Mouse (Mus musculus): ENCODE measurements at regions not wholly inside any gene's neighbourhood (a gene's known extent, or its start where the extent isn't known, plus 50 kb on each side); places are given as distances from the start of the nearest gene placed in this dataset.
A peak's percentile ranks its signal among the peaks of the same experiment; 100 is the strongest.

DNA sequence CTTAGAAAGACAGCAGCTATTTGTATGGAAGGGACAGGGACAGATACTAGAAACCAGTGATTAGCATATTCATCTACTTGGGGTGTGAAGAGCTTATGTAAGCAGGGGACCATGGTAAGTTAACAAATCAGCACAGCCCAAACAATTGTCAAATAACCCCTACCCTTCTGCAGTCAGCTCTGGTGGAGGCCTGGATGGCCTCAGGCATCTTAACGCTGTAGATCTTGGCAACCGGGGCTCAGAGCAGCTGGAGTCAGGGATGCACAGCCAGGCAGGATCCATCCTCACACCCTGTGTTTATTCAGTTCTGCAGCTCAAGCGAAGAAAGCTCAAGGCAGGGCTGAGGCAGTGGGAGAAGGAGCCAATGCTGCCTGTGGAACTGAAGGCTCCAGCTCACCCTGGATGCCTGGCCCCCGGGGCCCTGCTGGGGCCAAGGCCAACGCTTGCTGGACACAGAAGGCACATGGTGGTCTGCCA is 125.2 kb upstream of the Sulf2 start:
- WGBS: 45% methylated on average over 5 of the region's 5 CpGs
- no peak for ATAC-seq (ENCODE audit: low FRiP score, low read depth)

DNA sequence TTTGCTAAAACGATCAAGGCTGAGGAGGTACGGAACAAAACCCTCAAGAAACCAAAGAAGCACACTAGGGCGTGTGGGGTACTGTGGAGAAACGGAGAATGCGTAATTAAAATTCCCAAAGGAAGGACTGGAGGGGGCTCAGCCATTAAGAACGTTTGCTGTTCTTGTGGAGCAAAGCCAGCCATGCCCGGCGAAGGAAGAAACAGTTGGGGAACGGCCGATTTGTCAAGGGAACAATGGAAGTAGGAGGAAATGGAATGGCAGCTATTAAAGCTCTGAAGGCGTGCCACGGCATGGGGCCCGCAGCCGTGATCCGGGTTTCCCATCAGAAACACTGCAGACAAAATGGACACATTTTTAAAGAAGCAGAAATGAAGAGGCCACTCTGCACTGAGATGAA is 124.2 kb upstream of the Sulf2 start:
- H3K4me1 ChIP-seq (ENCODE audit: control insufficient read depth, insufficient read depth, low read length): no peaks in the 10 kb centered on the region
- no peak overlapping the region for H3K9ac ChIP-seq (ENCODE audit: low read depth, low read length, severe bottlenecking)
- no peaks in the 10 kb centered on the region for H3K36me3 ChIP-seq (ENCODE audit: control insufficient read depth, insufficient read depth, low read length)
- no peak overlapping the region for H3K4me3 ChIP-seq (replicated peaks; ENCODE audit: low read length)
- no peak for ATAC-seq (ENCODE audit: low FRiP score, low read depth)
- 88% methylated on average over 15 of the region's 15 CpGs for WGBS
- H3K27ac ChIP-seq (replicated peaks; ENCODE audit: low read depth, low read length): no peak overlapping the region
- DNase-seq (ENCODE audit: low spot score): no peak
- H3K9me3 ChIP-seq (ENCODE audit: control insufficient read depth, low read length): no peaks in the 10 kb centered on the region
- H3K4me2 ChIP-seq (replicated peaks; ENCODE audit: low read depth, low read length, severe bottlenecking): no peak overlapping the region
- no peaks in the 10 kb centered on the region for H3K27me3 ChIP-seq (ENCODE audit: control insufficient read depth, insufficient read depth, low read length)
- no peak for TF ChIP-seq POLR2A (IDR thresholded peaks at IDR 0.05; ENCODE audit: borderline replicate concordance, extremely low read depth, insufficient read depth, insufficient read length)

More for the DNA sequence above, 125.2 kb upstream of the Sulf2 start:
- no peak for DNase-seq (ENCODE audit: low spot score)
- no peak for TF ChIP-seq POLR2A (IDR thresholded peaks at IDR 0.05; ENCODE audit: borderline replicate concordance, extremely low read depth, insufficient read depth, insufficient read length)
- Histone ChIP-seq H3K27ac (replicated peaks; ENCODE audit: low read depth, low read length) (no peak overlapping the region), H3K27me3 (ENCODE audit: control insufficient read depth, insufficient read depth, low read length) (no peaks in the 10 kb centered on the region), H3K4me3 (replicated peaks; ENCODE audit: low read length) (no peak overlapping the region), H3K36me3 (ENCODE audit: control insufficient read depth, insufficient read depth, low read length) (no peaks in the 10 kb centered on the region), H3K9ac (ENCODE audit: low read depth, low read length, severe bottlenecking) (no peak overlapping the region), H3K4me1 (ENCODE audit: control insufficient read depth, insufficient read depth, low read length) (no peaks in the 10 kb centered on the region), H3K9me3 (ENCODE audit: control insufficient read depth, low read length) (no peaks in the 10 kb centered on the region), H3K4me2 (replicated peaks; ENCODE audit: low read depth, low read length, severe bottlenecking) (no peak overlapping the region)

GRCm38 (mm10) chr2:166275398-166275797 is 119.9 kb upstream of the Sulf2 start:
- Histone ChIP-seq H3K4me1 (ENCODE audit: control insufficient read depth, insufficient read depth, low read length) (peaks cover 8% of the 10 kb centered on the region; the same call in 1 of the 2 replicates), H3K9me3 (ENCODE audit: control insufficient read depth, low read length) (no peaks in the 10 kb centered on the region), H3K36me3 (ENCODE audit: control insufficient read depth, insufficient read depth, low read length) (no peaks in the 10 kb centered on the region), H3K27me3 (ENCODE audit: control insufficient read depth, insufficient read depth, low read length) (no peaks in the 10 kb centered on the region), H3K4me3 (replicated peaks; ENCODE audit: low read length) (no peak overlapping the region), H3K27ac (replicated peaks; ENCODE audit: low read depth, low read length) (no peak overlapping the region), H3K9ac (ENCODE audit: low read depth, low read length, severe bottlenecking) (no peak overlapping the region), H3K4me2 (replicated peaks; ENCODE audit: low read depth, low read length, severe bottlenecking) (no peak overlapping the region)
- DNase-seq (ENCODE audit: low spot score) (no peak), ATAC-seq (ENCODE audit: low FRiP score, low read depth) (no peak)
- whole genome bisulfite sequencing: 88% methylated on average over 8 of the region's 8 CpGs
- no peak for TF ChIP-seq POLR2A (IDR thresholded peaks at IDR 0.05; ENCODE audit: borderline replicate concordance, extremely low read depth, insufficient read depth, insufficient read length)

DNA sequence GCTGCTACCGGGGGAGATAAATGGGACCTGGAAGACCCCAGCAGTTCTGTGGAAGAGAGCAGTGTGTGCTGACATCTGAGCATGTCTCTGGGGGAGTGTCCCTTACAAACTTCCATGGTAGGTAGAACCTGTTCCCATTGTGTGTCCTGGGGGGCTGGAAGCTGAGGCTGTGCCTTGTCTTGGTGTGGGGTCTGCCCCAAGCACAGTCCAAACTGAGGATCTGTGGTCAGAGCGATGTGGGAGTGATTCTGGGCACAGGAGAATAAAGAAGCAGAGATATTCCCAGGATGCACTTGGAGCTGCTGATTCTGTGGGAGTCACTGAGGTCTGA is 118.5 kb upstream of the Sulf2 start:
- Histone ChIP-seq H3K4me2 (replicated peaks; ENCODE audit: low read depth, low read length, severe bottlenecking) (no peak overlapping the region), H3K9ac (ENCODE audit: low read depth, low read length, severe bottlenecking) (no peak overlapping the region), H3K9me3 (ENCODE audit: control insufficient read depth, low read length) (no peaks in the 10 kb centered on the region), H3K27me3 (ENCODE audit: control insufficient read depth, insufficient read depth, low read length) (no peaks in the 10 kb centered on the region), H3K4me3 (replicated peaks; ENCODE audit: low read length) (no peak overlapping the region), H3K4me1 (ENCODE audit: control insufficient read depth, insufficient read depth, low read length) (peaks cover 8% of the 10 kb centered on the region; the same call in 1 of the 2 replicates), H3K36me3 (ENCODE audit: control insufficient read depth, insufficient read depth, low read length) (no peaks in the 10 kb centered on the region), H3K27ac (replicated peaks; ENCODE audit: low read depth, low read length) (no peak overlapping the region)
- WGBS: 77% methylated on average over 2 of the region's 2 CpGs
- no peak for TF ChIP-seq POLR2A (IDR thresholded peaks at IDR 0.05; ENCODE audit: borderline replicate concordance, extremely low read depth, insufficient read depth, insufficient read length)
- no peak for DNase-seq (ENCODE audit: low spot score)
- no peak for ATAC-seq (ENCODE audit: low FRiP score, low read depth)

DNA sequence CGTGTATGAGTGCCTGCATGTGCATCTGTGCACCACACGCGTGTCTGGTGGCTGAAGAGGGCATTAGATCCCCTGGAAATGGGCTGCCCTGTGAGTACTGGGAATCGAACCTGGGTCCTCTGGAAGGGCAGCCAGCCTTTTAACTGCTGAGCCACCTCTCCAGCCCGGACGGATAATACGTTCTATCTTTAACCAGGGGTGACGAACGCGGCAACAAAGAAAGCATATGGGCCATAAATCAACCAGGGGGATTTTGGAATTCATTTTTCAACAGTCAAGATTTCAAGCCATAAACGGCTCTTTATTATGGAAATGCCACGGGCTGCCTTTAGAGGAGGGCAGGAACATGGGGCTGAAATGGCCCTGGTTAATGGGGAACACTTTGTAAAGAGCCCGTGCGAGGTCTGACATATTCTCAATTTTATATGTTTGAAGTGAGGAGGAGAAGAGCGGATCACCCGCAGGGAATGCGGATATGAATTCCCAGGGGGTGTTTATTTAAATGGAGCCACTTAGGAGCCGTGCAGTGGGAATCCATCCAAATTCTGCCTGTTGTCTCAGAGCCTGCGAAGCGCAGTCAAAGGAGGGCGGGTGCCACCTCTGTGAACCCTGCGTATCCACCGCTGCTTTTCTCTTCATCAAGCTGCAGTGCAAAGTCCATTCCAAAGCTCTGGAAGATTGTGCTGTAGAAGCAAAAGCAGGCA is 118.0 kb upstream of the Sulf2 start:
- TF ChIP-seq POLR2A (IDR thresholded peaks at IDR 0.05; ENCODE audit: borderline replicate concordance, extremely low read depth, insufficient read depth, insufficient read length): no peak
- H3K27ac ChIP-seq (replicated peaks; ENCODE audit: low read depth, low read length): no peak overlapping the region
- no peak overlapping the region for H3K4me3 ChIP-seq (replicated peaks; ENCODE audit: low read length)
- no peaks in the 10 kb centered on the region for H3K9me3 ChIP-seq (ENCODE audit: control insufficient read depth, low read length)
- H3K4me1 ChIP-seq (ENCODE audit: control insufficient read depth, insufficient read depth, low read length): peaks cover 8% of the 10 kb centered on the region; the same call in 1 of the 2 replicates
- no peak overlapping the region for H3K9ac ChIP-seq (ENCODE audit: low read depth, low read length, severe bottlenecking)
- H3K27me3 ChIP-seq (ENCODE audit: control insufficient read depth, insufficient read depth, low read length): no peaks in the 10 kb centered on the region
- H3K36me3 ChIP-seq (ENCODE audit: control insufficient read depth, insufficient read depth, low read length): no peaks in the 10 kb centered on the region
- no peak overlapping the region for H3K4me2 ChIP-seq (replicated peaks; ENCODE audit: low read depth, low read length, severe bottlenecking)
- 41% methylated on average over 23 of the region's 23 CpGs for WGBS
- ATAC-seq (ENCODE audit: low FRiP score, low read depth): 0 out of 2 replicates have a peak, but pooled peaks have one; percentile 15
- DNase-seq (ENCODE audit: low spot score): peak; percentile 31

Data from limb, embryonic 14.5 days (tissue).